Mouse (Mus musculus) heart, adult 2 months (tissue): Measurements from ENCODE around the gene Mrpl42.

Experiments
- CTCF ChIP-seq: fragments of 200-600 bp; IDR thresholded peaks from 2 replicates; pipeline ENCODE4 v1.8.1; 2022; ENCODE audit warnings: antibody characterized with exemption, mild to moderate bottlenecking, moderate library complexity
- EP300 ChIP-seq: fragments of 200-500 bp; IDR thresholded peaks from 2 replicates; pipeline ENCODE4 v1.6.1; 2011; ENCODE audit warnings: low read depth, low read length, control low read depth; ENCODE audit not compliant: insufficient read depth
- POLR2A ChIP-seq: fragments of 200-500 bp; IDR thresholded peaks from 2 replicates; pipeline ENCODE4 v1.6.1; 2011; ENCODE audit warnings: mild to moderate bottlenecking, low read depth, low read length, control low read depth; ENCODE audit not compliant: insufficient read depth

DNA sequence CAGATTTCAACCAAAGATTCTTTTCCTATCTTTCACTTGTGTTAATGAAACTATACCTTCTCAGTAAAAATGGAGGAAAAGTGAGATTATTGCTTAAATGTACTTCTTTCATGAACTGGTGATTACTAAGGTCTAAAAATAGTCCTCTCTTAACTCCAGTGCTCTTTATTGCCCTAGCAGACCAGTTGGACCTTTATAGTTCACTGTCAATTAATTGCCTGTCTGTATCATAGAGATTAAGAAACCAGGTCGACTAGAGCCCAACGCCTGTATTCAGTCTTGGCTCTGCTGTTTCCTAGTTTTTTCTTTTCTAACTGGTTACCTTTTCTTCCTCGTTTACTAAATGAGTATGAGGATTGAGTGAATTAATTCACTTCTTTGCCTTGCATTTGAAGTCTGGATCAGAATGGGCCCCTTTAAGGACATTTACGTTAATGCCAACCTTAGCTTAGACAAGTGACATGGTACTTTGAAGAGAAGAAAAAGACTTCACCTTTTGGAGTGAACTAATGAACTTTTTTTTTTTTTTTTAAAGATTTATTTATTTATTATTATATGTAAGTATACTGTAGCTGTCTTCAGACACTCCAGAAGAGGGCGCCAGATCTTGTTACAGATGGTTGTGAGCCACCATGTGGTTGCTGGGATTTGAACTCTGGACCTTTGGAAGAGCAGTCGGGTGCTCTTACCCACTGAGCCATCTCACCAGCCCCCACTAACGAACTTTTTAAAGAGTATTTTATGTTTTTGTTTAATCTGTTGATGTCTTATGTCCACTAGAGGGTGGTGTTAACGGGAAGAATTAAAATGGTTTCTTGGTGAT lies 33.9 kb upstream of the Mrpl42 start:
- peak; percentile 47 for TF ChIP-seq CTCF
- TF ChIP-seq EP300: no peak
- TF ChIP-seq POLR2A: no peak
